Mouse (Mus musculus) lung, adult 2 months (tissue): Measurements from ENCODE around the gene She.

Experiments used
- CTCF ChIP-seq: fragments of 200-500 bp; IDR thresholded peaks from 2 replicates; pipeline ENCODE4 v1.5.1; 2011; ENCODE audit warnings: mild to moderate bottlenecking, low read length, control low read depth; ENCODE audit not compliant: insufficient read depth
- POLR2A ChIP-seq: fragments of 200-500 bp; IDR thresholded peaks from 2 replicates; pipeline ENCODE4 v1.6.1; 2011; ENCODE audit warnings: low read depth, mild to moderate bottlenecking, control low read depth, low read length, borderline replicate concordance; ENCODE audit errors: extremely low read depth

GRCm38 (mm10) chr3:89802876-89803275, 28.3 kb upstream of the She start:
- no peak for TF ChIP-seq POLR2A
- no peak for TF ChIP-seq CTCF
